30 mouse cellular contexts compared by ENCODE assay signal in the genomic region with DNA sequence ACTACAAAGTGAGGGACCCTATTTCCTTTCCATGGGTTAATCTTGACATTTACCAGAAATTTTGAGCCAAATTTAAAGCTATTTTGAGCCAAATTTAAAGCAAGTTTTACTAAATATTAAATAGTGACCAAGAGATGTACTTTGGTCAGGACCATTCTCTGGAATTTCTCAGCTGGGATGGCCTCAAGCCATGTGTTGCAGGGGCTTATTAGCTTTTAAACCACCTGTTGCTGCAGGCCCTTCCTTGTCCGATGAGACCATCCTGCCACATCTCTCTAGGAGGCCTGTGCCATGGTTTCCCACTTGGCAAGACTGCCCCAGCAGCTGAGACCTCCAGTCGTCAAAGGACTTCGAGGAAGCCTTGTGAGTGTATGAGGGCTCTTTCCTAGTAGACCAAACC.
"Had no signal": no experiment of that assay in that cellular context is flagged by ENCODE, and none has a peak within 500 bp of the region (broad histone marks: within the 10 kb centered on the region; RNA-seq: fewer than 3 reads in every experiment).

No protein-coding gene starts in this region.

- H3K27ac ChIP-seq: limb, embryonic 10.5 days; limb, embryonic 12.5 days; limb, embryonic 13.5 days; limb, embryonic 15.5 days; lung, embryonic 15.5 days; macrophage; midbrain, embryonic 10.5 days; midbrain, embryonic 12.5 days; midbrain, embryonic 13.5 days; midbrain, embryonic 15.5 days; neural tube, embryonic 12.5 days; neural tube, embryonic 13.5 days had no signal

- H3K4me3 ChIP-seq: limb, embryonic 10.5 days; limb, embryonic 12.5 days; limb, embryonic 13.5 days; limb, embryonic 15.5 days; liver, embryonic 15.5 days; lung, embryonic 15.5 days; megakaryocyte, embryonic 14.5 days; midbrain, embryonic 10.5 days; midbrain, embryonic 12.5 days; midbrain, embryonic 13.5 days; midbrain, embryonic 15.5 days; myocyte; neural tube, embryonic 12.5 days; neural tube, embryonic 13.5 days had no signal

- H3K9ac ChIP-seq: limb, embryonic 12.5 days; limb, embryonic 13.5 days; limb, embryonic 15.5 days; liver, embryonic 14.5 days; liver, postnatal 0 days; lung, embryonic 14.5 days; lung, embryonic 15.5 days; midbrain, embryonic 12.5 days; midbrain, embryonic 13.5 days; midbrain, embryonic 15.5 days; neural tube, embryonic 12.5 days; neural tube, embryonic 13.5 days had no signal

- H3K9me3 ChIP-seq: limb, embryonic 10.5 days; limb, embryonic 12.5 days; limb, embryonic 13.5 days; limb, embryonic 15.5 days; liver, embryonic 15.5 days; lung, embryonic 15.5 days; megakaryocyte, embryonic 14.5 days; midbrain, embryonic 10.5 days; midbrain, embryonic 12.5 days; midbrain, embryonic 13.5 days; midbrain, embryonic 15.5 days; neural tube, embryonic 12.5 days; neural tube, embryonic 13.5 days had no signal

- DNase-seq: left cerebral cortex, postnatal 4 days; liver, postnatal 0 days; lung, adult 18-20 months; lung, adult 2 months; lung, embryonic 14.5 days; lung, postnatal 10 days; lung, postnatal 14 days; lung, postnatal 36 days; lung, postnatal 4 days; midbrain, embryonic 14.5 days had no signal

- ATAC-seq: lung, postnatal 0 days; midbrain, embryonic 13.5 days; midbrain, embryonic 15.5 days; midbrain, embryonic 16.5 days had no signal

- H3K4me1 ChIP-seq: limb, embryonic 10.5 days; limb, embryonic 15.5 days; lung, embryonic 15.5 days; midbrain, embryonic 10.5 days; midbrain, embryonic 12.5 days; midbrain, embryonic 13.5 days; midbrain, embryonic 15.5 days; neural tube, embryonic 12.5 days; neural tube, embryonic 13.5 days had no signal

- H3K27me3 ChIP-seq: limb, embryonic 12.5 days; limb, embryonic 13.5 days; limb, embryonic 15.5 days; liver, embryonic 15.5 days; lung, embryonic 15.5 days; midbrain, embryonic 12.5 days; midbrain, embryonic 13.5 days; midbrain, embryonic 15.5 days; neural tube, embryonic 12.5 days; neural tube, embryonic 13.5 days had no signal

- H3K36me3 ChIP-seq: limb, embryonic 10.5 days; limb, embryonic 12.5 days; limb, embryonic 13.5 days; limb, embryonic 15.5 days; liver, embryonic 15.5 days; lung, embryonic 15.5 days; midbrain, embryonic 10.5 days; midbrain, embryonic 12.5 days; midbrain, embryonic 13.5 days; midbrain, embryonic 15.5 days; neural tube, embryonic 12.5 days; neural tube, embryonic 13.5 days had no signal

- H3K4me2 ChIP-seq: limb, embryonic 12.5 days; limb, embryonic 13.5 days; limb, embryonic 15.5 days; liver, embryonic 11.5 days; lung, embryonic 14.5 days; lung, embryonic 15.5 days; midbrain, embryonic 11.5 days; midbrain, embryonic 12.5 days; midbrain, embryonic 13.5 days; midbrain, embryonic 15.5 days; neural tube, embryonic 12.5 days; neural tube, embryonic 13.5 days had no signal
